Mouse (Mus musculus): ENCODE results near the gene Chm.
"Not testable (repeated sequence)": the region's sequence is repeated elsewhere in the genome, so short reads cannot be mapped to it uniquely, and the experiment has no call there.

Chm gene

DNA sequence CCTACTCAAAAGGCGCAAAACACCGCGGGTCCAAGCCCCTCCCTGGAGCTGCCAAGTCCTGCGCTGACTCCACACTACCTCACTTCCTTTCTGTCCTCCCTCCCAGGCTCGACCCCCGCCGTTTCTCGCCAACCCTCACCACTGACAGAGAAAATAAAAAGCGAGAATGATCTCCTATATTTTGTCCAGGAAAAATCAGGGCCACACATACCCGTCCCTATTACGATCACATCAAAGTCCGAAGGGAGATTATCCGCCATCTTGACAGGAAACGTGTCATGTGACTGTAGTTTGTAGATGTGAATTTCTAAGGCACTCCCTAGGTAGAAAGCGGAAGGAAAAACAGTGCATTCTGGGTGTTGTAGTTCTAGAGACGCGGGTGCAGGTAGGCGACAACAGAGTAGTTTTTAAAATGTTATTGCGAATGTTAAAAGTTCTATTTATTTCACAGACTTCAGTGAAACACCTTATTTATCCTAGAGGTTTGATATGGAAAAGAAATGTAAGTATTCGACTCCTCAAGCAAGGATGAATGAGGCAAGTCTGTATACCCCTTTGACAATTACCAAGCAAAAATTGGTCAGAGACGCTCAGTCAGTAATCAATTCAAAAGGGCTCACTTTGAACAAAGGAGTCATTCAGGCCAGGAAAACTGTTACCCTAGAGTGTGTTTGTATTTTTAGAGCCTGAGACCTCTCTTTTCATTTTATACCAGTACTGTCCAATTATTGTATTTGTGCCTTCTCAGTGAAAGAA, at the start of gene Chm:
Gene Chm, minus strand, starts transcription at position 288 of the 756 bp plus-strand sequence.
- peak; percentile 59 to 74 for DNase-seq

DNA sequence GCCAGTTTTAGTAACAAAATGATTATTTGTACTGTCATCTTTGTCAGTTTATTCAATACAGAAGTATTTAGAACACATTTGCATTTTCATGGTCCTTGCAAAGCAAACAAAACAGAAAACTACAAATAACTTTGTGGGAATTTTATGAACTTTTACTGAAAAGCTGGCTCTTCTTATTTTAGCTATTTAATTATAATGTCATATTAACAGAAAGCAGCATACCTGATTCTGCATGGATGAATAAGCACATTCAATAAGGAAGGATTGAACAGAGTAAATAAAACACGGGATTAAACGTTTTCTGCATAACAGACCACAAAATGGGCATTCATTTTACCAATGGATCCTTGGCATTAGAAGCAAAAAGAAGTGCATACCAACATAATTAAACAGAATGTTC, 8.6 kb upstream of the Chm start:
- DNase-seq = no peak

GRCm38 (mm10) chrX:113184569-113185229, 618 bp downstream of the Chm start:
- DNase-seq = no peak

DNA sequence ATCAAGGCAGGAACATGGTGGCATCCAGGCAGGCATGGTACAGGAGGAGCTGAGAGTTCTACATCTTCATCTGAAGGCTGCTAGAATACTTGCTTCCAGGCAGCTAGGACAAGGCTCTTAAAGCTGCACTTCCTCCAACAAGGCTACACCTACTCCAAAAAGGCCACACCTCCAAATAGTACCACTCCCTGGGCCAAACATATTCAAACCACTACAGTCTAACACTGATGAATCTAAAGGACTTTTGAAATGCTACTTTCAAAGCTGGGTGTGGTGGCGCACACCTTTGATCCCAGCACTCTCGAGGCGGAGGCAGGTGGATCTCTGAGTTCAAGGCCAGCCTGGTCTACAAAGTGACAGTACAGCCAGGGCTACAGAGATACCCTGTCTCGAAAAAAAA, 4.5 kb downstream of the Chm start:
- DNase-seq = not testable (repeated sequence)

DNA sequence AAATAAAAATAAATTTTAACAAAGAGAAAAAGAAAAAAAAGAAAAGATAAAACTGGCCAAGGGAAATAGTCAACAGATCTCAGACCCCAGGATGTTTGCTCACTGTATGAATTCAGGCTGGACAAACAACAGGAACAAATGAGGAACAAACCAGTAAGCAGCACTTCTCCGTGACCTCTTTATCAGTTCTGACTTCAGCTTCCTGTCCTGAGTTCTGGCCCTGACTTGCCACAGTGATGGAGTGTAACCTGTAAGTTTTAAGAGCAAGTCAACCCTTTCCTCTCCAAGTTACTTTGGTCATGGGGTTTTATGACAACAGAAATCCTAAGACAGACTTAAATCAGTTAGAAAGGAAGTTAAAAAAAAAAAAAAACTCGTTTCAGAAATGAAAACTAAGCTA, 12.6 kb downstream of the Chm start:
- no peak for DNase-seq

- no peak for DNase-seq
Measured at GRCm38 (mm10) chrX:113172271-113172670, 13.0 kb downstream of the Chm start.

GRCm38 (mm10) chrX:113160268-113160860, 25.0 kb downstream of the Chm start:
- peak in 1 of 2 experiments; percentile 6 for DNase-seq

DNA sequence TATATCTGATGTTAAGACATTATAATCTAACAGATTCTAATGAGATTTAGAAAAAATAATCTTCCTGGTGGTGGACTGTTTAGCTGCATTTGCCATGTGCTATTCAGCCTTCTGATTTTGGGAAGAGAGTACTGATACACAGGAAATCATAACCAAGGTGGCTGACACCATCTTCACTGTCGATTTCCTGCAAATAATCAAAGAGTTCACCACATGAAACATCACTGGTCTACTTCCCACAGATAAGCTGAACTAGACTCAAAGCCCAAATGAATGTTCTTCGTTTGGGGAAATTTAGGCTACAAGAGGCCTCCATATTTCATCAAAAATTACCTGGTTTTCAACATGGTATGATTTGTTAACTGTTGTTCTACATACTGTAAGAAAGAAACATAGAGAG, 101.1 kb downstream of the Chm start:
- DNase-seq = no peak

- DNase-seq = no peak
Measured at GRCm38 (mm10) chrX:113076053-113076452, 109.3 kb downstream of the Chm start.

DNA sequence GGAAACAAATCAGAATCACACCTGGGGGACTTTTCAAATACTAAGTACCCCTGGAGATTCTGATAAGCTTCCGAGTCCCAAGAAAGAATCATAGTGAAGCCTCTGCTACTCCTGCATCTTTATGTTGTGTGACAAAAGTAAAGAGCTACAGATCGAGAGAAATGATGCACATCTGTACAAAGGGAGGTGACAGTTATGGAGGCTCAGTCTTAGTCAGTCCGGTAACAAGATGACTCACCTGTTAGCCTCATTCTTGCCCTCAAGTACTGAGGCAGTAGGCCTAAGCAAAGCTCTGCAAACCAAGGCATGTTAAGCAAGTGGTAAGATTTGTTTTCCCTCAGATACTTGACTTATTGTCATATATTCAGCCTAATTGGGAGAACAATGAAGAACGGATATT, 110.5 kb downstream of the Chm start:
- DNase-seq = no peak

DNA sequence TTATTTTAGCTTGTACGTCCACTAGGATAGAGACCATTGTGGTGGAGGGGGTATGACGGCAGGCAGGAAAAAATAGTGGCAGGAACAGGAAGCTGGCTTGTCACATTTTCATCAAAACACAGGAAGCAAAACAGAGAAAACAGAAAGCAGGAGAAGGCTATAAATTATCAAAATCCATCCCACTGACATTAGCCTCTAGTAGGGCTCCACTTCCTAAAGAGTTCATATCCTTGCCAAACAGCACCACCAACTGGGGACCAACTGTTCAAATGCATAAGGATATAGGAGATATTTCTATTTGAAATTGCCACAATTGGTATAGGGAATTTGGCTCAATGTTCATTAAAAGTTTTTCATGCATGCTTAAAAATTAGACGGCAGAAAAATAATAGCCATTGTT, 181.7 kb downstream of the Chm start:
- peak in 1 of 2 experiments; percentile 1 for DNase-seq

DNA sequence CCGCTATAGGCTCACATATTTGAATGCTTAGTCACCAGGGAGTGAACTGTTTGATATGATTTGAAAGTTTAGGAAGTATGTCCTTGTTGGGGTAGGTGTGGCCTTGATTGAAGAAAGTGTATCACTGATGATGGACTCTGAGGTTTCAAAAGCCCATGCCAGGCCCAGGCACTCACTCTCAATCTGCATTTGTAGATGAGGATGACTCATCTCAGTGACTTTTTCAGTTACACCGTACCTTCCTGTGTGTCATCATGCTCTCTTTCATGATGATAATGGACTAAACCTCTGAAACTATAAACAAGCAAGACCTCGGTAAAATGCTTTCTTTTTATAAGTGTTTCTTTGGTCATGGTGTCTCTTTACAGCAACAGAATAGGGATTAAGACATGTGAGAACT, 183.1 kb downstream of the Chm start:
- no peak for DNase-seq
